Mouse (Mus musculus) cerebellum, adult 9-11 months (tissue): ENCODE measurements around the gene Smyd3.
A peak's percentile ranks its signal among the peaks of the same experiment; 100 is the strongest.

Experiments
- DNase-seq: peaks from one replicate; pipeline ENCODE4 v3.0.0; 2022

Smyd3 gene

GRCm38 (mm10) chr1:179458236-179458986 is 59.4 kb downstream of the Smyd3 start:
- no peak for DNase-seq

DNA sequence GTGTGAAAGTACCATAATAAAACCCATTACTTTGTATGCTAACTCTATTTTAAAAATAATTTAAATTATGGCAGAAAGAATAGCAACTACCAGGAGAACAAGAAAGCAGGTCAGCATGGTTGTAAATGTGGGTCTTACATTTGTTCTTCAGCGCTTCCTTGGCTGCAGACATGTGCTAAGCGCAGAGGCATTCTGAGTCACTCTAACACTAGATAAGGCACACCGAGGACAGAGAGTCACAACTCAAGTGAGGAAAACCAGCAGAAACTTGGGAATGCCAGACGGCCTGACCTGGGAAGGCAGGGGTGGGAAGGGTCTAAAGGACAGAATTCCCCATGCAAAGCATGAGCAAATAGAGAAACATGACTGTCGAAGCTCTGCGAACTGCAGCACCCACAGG is 63.2 kb downstream of the Smyd3 start:
- no peak for DNase-seq

DNA sequence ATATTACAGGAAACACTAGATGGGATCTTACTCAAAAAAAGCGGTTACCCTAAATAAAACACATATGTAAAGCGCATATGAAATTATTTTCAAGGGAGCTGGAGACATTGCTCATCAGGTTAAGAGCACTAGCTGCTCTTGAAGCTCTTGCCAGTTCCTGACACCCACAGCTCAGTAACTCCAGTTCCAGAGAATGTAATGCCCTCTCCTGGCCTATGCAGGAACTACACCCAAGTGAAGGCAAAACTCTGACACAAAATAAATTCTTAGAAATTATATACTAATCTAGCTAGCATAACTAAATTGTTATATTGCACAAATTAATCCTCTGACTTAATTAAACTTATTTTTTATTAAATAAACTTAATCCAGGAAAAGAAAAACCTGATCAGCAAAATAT is 66.6 kb downstream of the Smyd3 start:
- DNase-seq: no peak

DNA sequence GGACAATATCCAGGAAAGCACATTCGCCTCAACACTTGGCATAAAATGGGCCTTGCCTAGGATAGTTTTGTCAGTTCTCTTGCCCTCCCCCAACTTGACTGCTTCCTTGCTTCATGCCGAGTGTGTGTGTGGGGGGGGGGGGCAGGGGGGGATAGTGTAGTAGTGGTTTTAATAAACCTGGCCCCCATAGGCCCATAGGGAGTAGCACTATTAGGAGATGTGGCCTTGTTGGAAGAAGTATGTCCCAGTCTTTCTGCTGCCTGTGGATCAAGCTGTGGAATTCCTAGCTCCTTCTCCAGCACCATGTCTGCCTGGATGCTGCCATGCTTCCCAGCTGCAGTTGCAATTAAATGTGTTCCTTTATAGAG is 71.0 kb downstream of the Smyd3 start:
- DNase-seq: no peak

GRCm38 (mm10) chr1:179446127-179446844 is 71.6 kb downstream of the Smyd3 start:
- no peak for DNase-seq

DNA sequence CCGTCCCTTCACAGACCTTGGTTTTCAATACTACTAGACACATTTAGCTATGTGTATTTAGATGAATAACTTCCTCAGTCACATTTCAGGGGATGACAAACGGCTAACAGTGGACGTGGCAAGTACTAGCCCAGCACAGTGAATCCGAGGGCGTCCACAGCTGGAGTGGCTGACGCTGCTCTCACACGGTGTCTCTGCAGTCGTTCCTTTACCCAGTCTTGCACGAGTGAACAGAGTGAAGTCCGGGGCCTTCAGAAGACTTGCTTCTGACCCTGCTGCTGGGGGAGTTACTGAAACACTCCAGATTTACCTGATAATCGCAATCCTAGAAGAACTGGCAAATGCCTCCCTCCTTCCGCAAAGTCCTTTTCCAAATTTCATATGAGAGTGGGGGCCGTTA is 74.0 kb downstream of the Smyd3 start:
- DNase-seq: no peak

GRCm38 (mm10) chr1:179443423-179443822 is 74.4 kb downstream of the Smyd3 start:
- no peak for DNase-seq

DNA sequence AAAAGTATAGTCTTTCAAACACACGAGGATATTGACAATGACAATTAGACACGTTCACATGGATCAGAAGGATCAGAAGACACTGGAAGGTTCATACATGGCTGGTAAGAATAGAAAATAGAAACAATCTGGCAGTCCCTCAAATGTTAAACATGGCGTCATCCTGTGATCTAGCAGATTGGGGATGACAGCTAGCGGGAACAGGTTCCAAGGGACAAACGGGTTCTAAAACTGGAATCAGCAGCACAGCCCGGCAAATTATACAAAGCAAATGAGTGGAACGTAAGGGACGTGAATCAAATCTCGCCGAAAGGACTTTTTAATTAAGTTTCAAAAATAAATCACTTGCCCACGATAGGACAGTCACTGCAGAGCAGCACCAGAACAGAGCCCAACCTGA is 81.2 kb downstream of the Smyd3 start:
- peak; percentile 49 for DNase-seq

GRCm38 (mm10) chr1:179434443-179435260 is 83.2 kb downstream of the Smyd3 start:
- DNase-seq: no peak

DNA sequence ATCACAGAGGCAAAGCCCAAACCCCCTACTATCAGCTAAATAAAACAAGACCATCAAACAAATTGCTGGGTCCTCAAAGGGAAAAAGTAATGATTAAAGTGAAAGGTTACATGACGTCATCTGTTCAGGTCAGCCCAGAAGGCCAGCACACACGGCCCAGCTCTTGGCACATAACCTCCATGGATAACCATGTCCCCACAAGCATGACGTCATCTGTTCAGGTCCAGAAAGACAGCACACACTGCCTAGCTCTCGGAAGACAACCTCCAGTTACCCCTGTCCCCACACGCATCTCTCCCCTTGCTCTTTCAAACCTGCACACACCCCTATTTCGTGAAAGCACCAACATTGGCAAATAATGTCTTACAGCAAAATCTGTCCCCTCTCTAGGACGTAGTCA is 84.0 kb downstream of the Smyd3 start:
- no peak for DNase-seq

DNA sequence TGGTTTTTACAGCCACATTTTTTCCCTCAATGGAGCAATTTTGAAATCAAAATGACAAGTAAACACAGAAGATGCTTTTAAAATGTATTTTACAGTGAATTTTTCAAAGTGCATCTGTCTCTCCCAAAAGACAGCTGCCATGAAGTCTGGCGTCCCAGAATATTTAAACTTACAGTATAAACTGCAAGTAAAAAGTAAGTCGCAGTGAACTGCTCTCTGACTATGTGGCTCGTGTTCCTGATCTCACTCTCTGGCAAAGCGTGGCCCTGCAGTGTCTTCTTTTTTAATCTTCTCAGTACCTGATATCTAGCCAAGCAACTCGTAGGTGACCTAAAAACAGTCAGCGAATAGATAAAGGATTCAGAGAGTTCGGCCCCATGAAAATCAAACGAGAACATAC is 84.5 kb downstream of the Smyd3 start:
- DNase-seq: no peak

DNA sequence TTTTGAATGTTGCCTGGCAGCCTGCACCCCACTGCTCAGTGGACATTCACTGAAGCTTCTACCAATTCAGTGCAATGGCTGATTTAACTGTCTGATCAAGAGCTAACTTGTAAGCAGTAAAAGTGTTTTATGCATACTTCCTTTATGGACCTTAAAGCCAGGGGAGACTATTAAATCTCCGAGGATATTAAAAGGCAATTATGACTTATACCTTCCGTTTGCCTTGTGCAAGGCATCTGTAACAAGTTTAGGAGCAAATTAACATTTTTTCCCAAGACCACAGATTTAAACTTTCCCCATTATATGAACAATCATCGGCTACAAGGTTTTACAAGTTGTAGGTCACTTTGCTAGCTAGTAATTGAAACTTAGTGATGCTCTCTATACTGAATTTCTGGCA is 87.8 kb downstream of the Smyd3 start:
- DNase-seq: no peak

DNA sequence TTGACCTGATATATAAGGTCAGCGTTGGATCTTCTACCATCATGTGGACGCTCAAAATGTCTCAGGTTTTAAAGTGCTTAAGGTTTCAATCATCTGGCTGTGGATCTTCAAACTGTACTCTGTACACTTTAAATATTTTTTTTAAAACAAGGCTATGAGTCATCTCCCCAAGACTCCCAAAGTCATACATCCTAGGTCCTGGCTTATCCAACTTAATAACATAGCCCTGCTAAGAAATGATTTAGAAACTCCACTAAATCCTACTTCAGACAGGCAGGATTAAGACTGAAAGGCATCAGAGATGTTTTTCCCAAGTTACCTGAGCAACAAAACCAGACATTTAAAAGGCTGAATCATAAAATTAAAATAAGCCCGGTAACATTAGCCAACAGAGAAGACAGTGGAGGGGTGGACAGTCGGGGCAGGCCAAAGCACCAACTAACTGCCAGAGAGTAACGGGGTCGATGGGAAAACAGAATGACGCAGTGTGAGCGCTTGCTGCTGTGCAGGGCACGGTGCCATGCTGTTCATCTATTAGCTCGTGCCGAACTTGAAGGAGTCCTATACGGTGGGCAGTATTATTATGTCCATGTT is 92.9 kb downstream of the Smyd3 start:
- DNase-seq: no peak

DNA sequence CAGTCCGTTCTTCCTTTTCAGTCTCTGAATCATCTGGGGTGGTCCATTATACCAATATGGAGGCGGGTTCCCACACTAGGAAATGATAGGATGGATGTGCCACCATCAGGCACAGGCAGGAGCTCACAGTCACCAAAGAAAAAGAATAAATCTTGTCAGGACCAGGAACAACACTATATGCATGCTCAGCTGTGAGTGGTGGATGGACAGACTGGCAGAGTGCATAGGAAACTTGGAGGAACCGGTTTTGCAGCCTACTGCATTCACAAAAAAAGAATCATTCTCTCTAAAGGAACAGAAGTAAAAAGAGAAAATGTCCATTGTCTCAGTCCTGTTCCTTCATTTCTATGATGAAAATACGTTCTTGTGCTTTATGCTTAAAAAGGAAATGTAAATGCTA is 98.8 kb downstream of the Smyd3 start:
- no peak for DNase-seq

DNA sequence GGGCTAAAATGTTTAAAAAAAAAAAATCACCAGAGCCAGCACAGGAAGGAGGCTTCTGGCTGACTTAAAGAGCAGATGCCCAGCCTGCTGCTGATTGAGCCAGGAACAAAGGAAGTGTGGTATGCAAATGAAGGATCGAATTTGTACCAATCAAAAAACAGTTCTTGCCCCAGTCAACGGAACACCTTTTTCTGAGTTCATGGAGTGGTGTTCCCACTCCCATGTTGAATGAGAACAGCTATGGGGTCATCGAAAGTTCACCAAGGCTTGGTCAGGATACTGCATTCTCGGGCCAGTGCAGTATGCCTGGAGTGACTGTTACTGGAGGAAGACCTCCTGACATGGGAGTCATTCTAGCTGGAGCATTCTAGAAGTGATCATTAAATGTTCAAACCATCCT is 109.8 kb downstream of the Smyd3 start:
- no peak for DNase-seq

GRCm38 (mm10) chr1:179400835-179401234 is 117.0 kb downstream of the Smyd3 start:
- no peak for DNase-seq

DNA sequence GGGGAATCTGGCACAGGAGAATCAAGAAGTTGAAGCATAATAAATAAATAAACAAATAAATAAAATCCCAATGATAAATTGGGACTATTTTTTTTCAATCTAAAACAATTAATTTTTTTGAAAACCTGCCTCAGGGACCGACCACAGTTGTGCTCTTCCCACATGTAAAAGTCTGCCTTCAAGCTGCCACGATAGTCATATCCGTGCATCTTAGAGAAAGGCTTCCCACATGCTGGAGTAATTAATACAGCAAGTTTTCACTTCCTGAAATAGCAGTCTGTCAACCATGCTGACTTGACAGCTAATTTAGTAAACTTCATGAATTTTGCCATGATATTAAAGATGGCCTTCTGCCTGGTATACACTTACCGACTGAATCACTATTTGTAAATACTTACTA is 119.2 kb downstream of the Smyd3 start:
- DNase-seq: no peak

- no peak for DNase-seq
Measured at GRCm38 (mm10) chr1:179386237-179386975, 131.4 kb downstream of the Smyd3 start.

DNA sequence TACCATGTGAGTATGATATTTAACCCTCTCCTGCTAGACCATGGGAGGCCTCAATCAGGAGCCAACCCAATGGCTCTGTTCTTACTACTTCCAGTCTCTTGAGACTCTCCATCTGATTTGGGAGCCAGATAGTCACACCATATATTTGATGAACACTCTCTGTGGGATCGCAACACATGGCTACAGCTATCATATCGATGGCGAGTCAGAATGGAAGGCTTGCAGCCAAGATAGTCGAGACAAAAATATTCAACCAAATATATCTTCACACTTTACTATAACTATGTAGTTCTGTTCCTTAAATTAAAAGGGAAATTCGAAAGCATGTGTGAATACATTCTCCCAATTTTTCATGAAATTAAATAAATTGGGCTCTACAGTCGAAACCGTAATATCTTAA is 132.2 kb downstream of the Smyd3 start:
- no peak for DNase-seq

GRCm38 (mm10) chr1:179384296-179384695 is 133.5 kb downstream of the Smyd3 start:
- DNase-seq: no peak

- no peak for DNase-seq
Measured at GRCm38 (mm10) chr1:179378102-179378501, 139.7 kb downstream of the Smyd3 start.

DNA sequence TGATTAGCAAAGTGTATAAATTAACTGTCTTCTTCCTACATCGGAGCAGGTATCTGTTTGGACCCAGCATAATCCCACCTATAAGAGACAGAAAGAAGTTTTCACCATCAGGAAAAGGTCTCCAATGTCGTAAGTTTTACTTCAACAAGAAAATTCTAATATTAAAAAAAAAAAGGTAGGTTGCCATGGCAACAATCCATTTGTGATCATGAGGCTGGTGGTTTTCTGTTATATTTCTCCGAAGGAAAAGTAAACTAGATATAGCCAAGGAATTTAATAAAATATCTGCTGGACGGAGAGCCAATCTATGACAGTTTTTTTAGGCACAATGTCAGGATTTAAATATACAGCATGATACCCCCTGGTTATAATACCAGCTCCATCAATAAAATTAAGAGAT is 142.9 kb downstream of the Smyd3 start:
- DNase-seq: no peak

DNA sequence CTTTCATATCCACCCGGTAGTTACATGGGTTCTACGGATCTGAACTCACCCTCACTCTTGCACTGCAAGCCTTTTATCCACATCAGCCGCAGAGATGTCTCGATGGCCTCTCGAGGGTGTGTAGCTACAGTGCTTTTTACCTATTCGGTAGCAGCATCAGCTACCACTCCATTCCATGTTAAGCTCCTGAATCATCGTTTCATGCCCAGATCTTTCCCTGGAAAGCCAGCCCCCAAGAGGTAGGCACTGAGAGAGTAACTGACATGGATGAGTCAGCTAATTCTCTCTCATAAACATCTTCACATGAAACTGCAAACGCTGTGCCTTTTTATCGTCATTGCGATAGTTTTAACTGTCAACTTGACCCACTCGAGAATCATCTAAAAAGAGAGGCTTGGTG is 143.9 kb downstream of the Smyd3 start:
- DNase-seq: no peak
